Mouse (Mus musculus): Measurements from ENCODE around the gene Tmcc3. TPM values are rescaled to one million over a fixed set of nuclear protein-coding genes. Genes with fewer than 3 reads are reported as not detected.

The Tmcc3 gene
- polyA plus RNA-seq, 1 experiment from 2014 or later, result 17.4 TPM

GRCm38 (mm10) chr10:94391049-94391448, 79.3 kb downstream of the Tmcc3 start:
- ATAC-seq (ENCODE audit: low read depth), result no peak

GRCm38 (mm10) chr10:94394286-94394685, 82.5 kb downstream of the Tmcc3 start:
- ATAC-seq (ENCODE audit: low read depth), result no peak
- Histone ChIP-seq H3K27ac (replicated peaks; ENCODE audit: low read depth, low read length) (no peak overlapping the region), H3K27me3 (replicated peaks; ENCODE audit: control insufficient read depth, insufficient read depth, low read length) (no peaks in the 10 kb centered on the region), H3K9me3 (ENCODE audit: control insufficient read depth, low read length) (no peaks in the 10 kb centered on the region), H3K36me3 (ENCODE audit: control insufficient read depth, insufficient read depth, low read length) (no peaks in the 10 kb centered on the region), H3K4me2 (ENCODE audit: low read depth, low read length) (no peak overlapping the region), H3K9ac (ENCODE audit: low read depth, low read length) (no peak overlapping the region), H3K4me3 (ENCODE audit: low read depth, low read length) (no peak overlapping the region), H3K4me1 (ENCODE audit: control insufficient read depth, insufficient read depth, low read length) (no peaks in the 10 kb centered on the region)
- DNase-seq (ENCODE audit: low spot score), result no peak

More at GRCm38 (mm10) chr10:94391049-94391448, 79.3 kb downstream of the Tmcc3 start:
- Histone ChIP-seq H3K9me3 (ENCODE audit: control insufficient read depth, low read length) (peaks cover under 1% of the 10 kb centered on the region; the same call in 1 of the 2 replicates), H3K4me3 (ENCODE audit: low read depth, low read length) (no peak overlapping the region), H3K4me1 (ENCODE audit: control insufficient read depth, insufficient read depth, low read length) (no peaks in the 10 kb centered on the region), H3K4me2 (ENCODE audit: low read depth, low read length) (no peak overlapping the region), H3K27me3 (replicated peaks; ENCODE audit: control insufficient read depth, insufficient read depth, low read length) (no peaks in the 10 kb centered on the region), H3K27ac (replicated peaks; ENCODE audit: low read depth, low read length) (no peak overlapping the region), H3K36me3 (ENCODE audit: control insufficient read depth, insufficient read depth, low read length) (no peaks in the 10 kb centered on the region), H3K9ac (ENCODE audit: low read depth, low read length) (no peak overlapping the region)
- peak; percentile 63 for DNase-seq (ENCODE audit: low spot score)
- 38% methylated on average over 5 of the region's 5 CpGs for WGBS

GRCm38 (mm10) chr10:94397833-94398596, 86.3 kb downstream of the Tmcc3 start:
- no peaks in the 10 kb centered on the region for H3K4me1 ChIP-seq (ENCODE audit: control insufficient read depth, insufficient read depth, low read length)
- H3K27ac ChIP-seq (replicated peaks; ENCODE audit: low read depth, low read length), result no peak overlapping the region
- 67% methylated on average over 11 of the region's 11 CpGs for WGBS
- no peak for DNase-seq (ENCODE audit: low spot score)
- H3K4me2 ChIP-seq (ENCODE audit: low read depth, low read length), result no peak overlapping the region
- H3K4me3 ChIP-seq (ENCODE audit: low read depth, low read length), result no peak overlapping the region
- H3K9ac ChIP-seq (ENCODE audit: low read depth, low read length), result no peak overlapping the region
- H3K27me3 ChIP-seq (replicated peaks; ENCODE audit: control insufficient read depth, insufficient read depth, low read length), result no peaks in the 10 kb centered on the region
- no peaks in the 10 kb centered on the region for H3K9me3 ChIP-seq (ENCODE audit: control insufficient read depth, low read length)
- H3K36me3 ChIP-seq (ENCODE audit: control insufficient read depth, insufficient read depth, low read length), result no peaks in the 10 kb centered on the region
- no peak for ATAC-seq (ENCODE audit: low read depth)

GRCm38 (mm10) chr10:94400895-94401294, 89.1 kb downstream of the Tmcc3 start:
- no peak overlapping the region for H3K9ac ChIP-seq (ENCODE audit: low read depth, low read length)
- no peak overlapping the region for H3K4me3 ChIP-seq (ENCODE audit: low read depth, low read length)
- DNase-seq (ENCODE audit: low spot score) (no peak), ATAC-seq (ENCODE audit: low read depth) (no peak)
- H3K9me3 ChIP-seq (ENCODE audit: control insufficient read depth, low read length), result no peaks in the 10 kb centered on the region
- no peaks in the 10 kb centered on the region for H3K27me3 ChIP-seq (replicated peaks; ENCODE audit: control insufficient read depth, insufficient read depth, low read length)
- 83% methylated on average over 8 of the region's 8 CpGs for WGBS
- no peaks in the 10 kb centered on the region for H3K4me1 ChIP-seq (ENCODE audit: control insufficient read depth, insufficient read depth, low read length)
- H3K27ac ChIP-seq (replicated peaks; ENCODE audit: low read depth, low read length), result no peak overlapping the region
- no peaks in the 10 kb centered on the region for H3K36me3 ChIP-seq (ENCODE audit: control insufficient read depth, insufficient read depth, low read length)
- no peak overlapping the region for H3K4me2 ChIP-seq (ENCODE audit: low read depth, low read length)

- Histone ChIP-seq H3K4me1 (ENCODE audit: control insufficient read depth, insufficient read depth, low read length) (peaks cover 6% of the 10 kb centered on the region), H3K9me3 (ENCODE audit: control insufficient read depth, low read length) (no peaks in the 10 kb centered on the region), H3K4me3 (ENCODE audit: low read depth, low read length) (no peak overlapping the region), H3K9ac (ENCODE audit: low read depth, low read length) (no peak overlapping the region), H3K27ac (replicated peaks; ENCODE audit: low read depth, low read length) (no peak overlapping the region), H3K27me3 (replicated peaks; ENCODE audit: control insufficient read depth, insufficient read depth, low read length) (0 out of 2 replicates have a peak, but pooled peaks cover 5% of the 10 kb centered on the region), H3K4me2 (ENCODE audit: low read depth, low read length) (no peak overlapping the region), H3K36me3 (ENCODE audit: control insufficient read depth, insufficient read depth, low read length) (no peaks in the 10 kb centered on the region)
- ATAC-seq (ENCODE audit: low read depth) (no peak), DNase-seq (ENCODE audit: low spot score) (no peak)
- 48% methylated on average over 3 of the region's 3 CpGs for WGBS
These were observed 93.7 kb downstream of the Tmcc3 start for GRCm38 (mm10) chr10:94405456-94405855.

- 91% methylated on average over 7 of the region's 7 CpGs for WGBS
- Histone ChIP-seq H3K36me3 (ENCODE audit: control insufficient read depth, insufficient read depth, low read length) (no peaks in the 10 kb centered on the region), H3K4me3 (ENCODE audit: low read depth, low read length) (no peak overlapping the region), H3K4me2 (ENCODE audit: low read depth, low read length) (no peak overlapping the region), H3K9me3 (ENCODE audit: control insufficient read depth, low read length) (no peaks in the 10 kb centered on the region), H3K27ac (replicated peaks; ENCODE audit: low read depth, low read length) (no peak overlapping the region), H3K27me3 (replicated peaks; ENCODE audit: control insufficient read depth, insufficient read depth, low read length) (0 out of 2 replicates have a peak, but pooled peaks cover 5% of the 10 kb centered on the region), H3K4me1 (ENCODE audit: control insufficient read depth, insufficient read depth, low read length) (peaks cover 6% of the 10 kb centered on the region), H3K9ac (ENCODE audit: low read depth, low read length) (no peak overlapping the region)
- ATAC-seq (ENCODE audit: low read depth) (no peak), DNase-seq (ENCODE audit: low spot score) (no peak)
These were observed 95.1 kb downstream of the Tmcc3 start for GRCm38 (mm10) chr10:94406821-94407220.

GRCm38 (mm10) chr10:94408356-94409146, 96.8 kb downstream of the Tmcc3 start:
- Histone ChIP-seq H3K27ac (replicated peaks; ENCODE audit: low read depth, low read length) (no peak overlapping the region), H3K36me3 (ENCODE audit: control insufficient read depth, insufficient read depth, low read length) (no peaks in the 10 kb centered on the region), H3K4me3 (ENCODE audit: low read depth, low read length) (peak overlapping the region; percentile 31), H3K9ac (ENCODE audit: low read depth, low read length) (0 out of 2 replicates have a peak overlapping the region, but pooled peaks have one; percentile 35), H3K27me3 (replicated peaks; ENCODE audit: control insufficient read depth, insufficient read depth, low read length) (0 out of 2 replicates have a peak, but pooled peaks cover 5% of the 10 kb centered on the region), H3K4me2 (ENCODE audit: low read depth, low read length) (peak overlapping the region; percentile 56), H3K4me1 (ENCODE audit: control insufficient read depth, insufficient read depth, low read length) (peaks cover 7% of the 10 kb centered on the region), H3K9me3 (ENCODE audit: control insufficient read depth, low read length) (no peaks in the 10 kb centered on the region)
- peak; percentile 93 for DNase-seq (ENCODE audit: low spot score)
- WGBS, result 23% methylated on average over 22 of the region's 22 CpGs
- peak; percentile 84 for ATAC-seq (ENCODE audit: low read depth)

- Histone ChIP-seq H3K9me3 (ENCODE audit: control insufficient read depth, low read length) (no peaks in the 10 kb centered on the region), H3K36me3 (ENCODE audit: control insufficient read depth, insufficient read depth, low read length) (no peaks in the 10 kb centered on the region), H3K4me2 (ENCODE audit: low read depth, low read length) (no peak overlapping the region), H3K27ac (replicated peaks; ENCODE audit: low read depth, low read length) (no peak overlapping the region), H3K27me3 (replicated peaks; ENCODE audit: control insufficient read depth, insufficient read depth, low read length) (0 out of 2 replicates have a peak, but pooled peaks cover 5% of the 10 kb centered on the region), H3K4me3 (ENCODE audit: low read depth, low read length) (no peak overlapping the region), H3K9ac (ENCODE audit: low read depth, low read length) (no peak overlapping the region), H3K4me1 (ENCODE audit: control insufficient read depth, insufficient read depth, low read length) (peaks cover 13% of the 10 kb centered on the region)
- DNase-seq (ENCODE audit: low spot score) (no peak), ATAC-seq (ENCODE audit: low read depth) (no peak)
- 58% methylated on average over 6 of the region's 6 CpGs for WGBS
These were observed 97.9 kb downstream of the Tmcc3 start for GRCm38 (mm10) chr10:94409661-94410060.
